Mouse (Mus musculus) embryonic facial prominence, embryonic 13.5 days (tissue): ENCODE measurements around the gene Ubac2. TPM values are rescaled to one million over a fixed set of nuclear protein-coding genes. Genes with fewer than 3 reads are reported as not detected.

Experiments
- ATAC-seq: fragments of 200-750 bp; cut with Nextera tagmentation; 2 replicates; pipeline ENCODE4 v1.8.0; 2017; ENCODE audit warnings: low read depth; ENCODE audit not compliant: insufficient number of reproducible peaks, insufficient read depth, low FRiP score, low TSS enrichment
- H3K27ac ChIP-seq: fragments of 300-500 bp; sonication (generic); 2 replicates; pipeline ENCODE4 v1.5.1; 2015; ENCODE audit warnings: moderate library complexity, mild to moderate bottlenecking, inconsistent platforms
- H3K27me3 ChIP-seq: fragments of 300-500 bp; sonication (generic); 2 replicates; pipeline ENCODE4 v1.6.1; 2015; ENCODE audit warnings: mild to moderate bottlenecking, inconsistent platforms
- H3K36me3 ChIP-seq: fragments of 300-500 bp; sonication (generic); 2 replicates; pipeline ENCODE4 v1.6.1; 2015; ENCODE audit warnings: mild to moderate bottlenecking, inconsistent platforms
- H3K4me1 ChIP-seq: fragments of 300-500 bp; sonication (generic); 2 replicates; pipeline ENCODE4 v1.6.1; 2015; ENCODE audit warnings: inconsistent platforms
- H3K4me2 ChIP-seq: fragments of 300-500 bp; sonication (generic); 2 replicates; pipeline ENCODE4 v1.6.1; 2015; ENCODE audit warnings: moderate library complexity, mild to moderate bottlenecking, inconsistent platforms
- H3K4me3 ChIP-seq: fragments of 300-500 bp; sonication (generic); 2 replicates; pipeline ENCODE4 v1.5.1; 2015; ENCODE audit warnings: mild to moderate bottlenecking, inconsistent platforms
- H3K9ac ChIP-seq: fragments of 300-500 bp; sonication (generic); 2 replicates; pipeline ENCODE4 v1.6.1; 2015; ENCODE audit warnings: mild to moderate bottlenecking, inconsistent platforms
- H3K9me3 ChIP-seq: fragments of 300-500 bp; sonication (generic); 2 replicates; pipeline ENCODE4 v1.6.1; 2016; ENCODE audit warnings: inconsistent platforms
- WGBS: fragments of 180-500 bp; shearing (Covaris S2); methylation state at CpG from one replicate; pipeline ENCODE4 v1.1.7; 2015; ENCODE audit warnings: mixed read lengths; 5-methylcytosine and 5-hydroxymethylcytosine counted together
- polyA plus RNA-seq: library from polyadenylated mRNA; unstranded; fragments of >200 nt; fragmentation: Nextera tagmentation; extraction: Ambion mirVana; gene quantifications from 2 replicates; pipeline ENCODE4 v1.2.1, GENCODE M21; 2015

Gene Ubac2
- polyA plus RNA-seq, 1 experiment from 2014 or later = 72.9 TPM

GRCm38 (mm10) chr14:122038874-122039647, 160.6 kb downstream of the Ubac2 start:
- Histone ChIP-seq H3K4me1 (no peaks in the 10 kb centered on the region), H3K27ac (no peak overlapping the region), H3K9ac (no peak overlapping the region), H3K9me3 (no peaks in the 10 kb centered on the region), H3K4me3 (no peak overlapping the region), H3K27me3 (no peaks in the 10 kb centered on the region), H3K4me2 (no peak overlapping the region), H3K36me3 (no peaks in the 10 kb centered on the region)
- ATAC-seq = no peak
- 85% methylated on average over 13 of the region's 13 CpGs for WGBS

GRCm38 (mm10) chr14:122041413-122041825, 163.0 kb downstream of the Ubac2 start:
- H3K4me1 ChIP-seq = no peaks in the 10 kb centered on the region
- ATAC-seq = no peak
- 83% methylated on average over 3 of the region's 3 CpGs for WGBS
- H3K9ac ChIP-seq = no peak overlapping the region
- H3K4me2 ChIP-seq = no peak overlapping the region
- H3K9me3 ChIP-seq = no peaks in the 10 kb centered on the region
- no peaks in the 10 kb centered on the region for H3K27me3 ChIP-seq
- H3K4me3 ChIP-seq = no peak overlapping the region
- H3K27ac ChIP-seq = no peak overlapping the region
- no peaks in the 10 kb centered on the region for H3K36me3 ChIP-seq

GRCm38 (mm10) chr14:122042142-122042694, 163.8 kb downstream of the Ubac2 start:
- no peak overlapping the region for H3K4me2 ChIP-seq
- no peaks in the 10 kb centered on the region for H3K9me3 ChIP-seq
- no peak for ATAC-seq
- H3K9ac ChIP-seq = no peak overlapping the region
- H3K4me3 ChIP-seq = no peak overlapping the region
- H3K36me3 ChIP-seq = no peaks in the 10 kb centered on the region
- H3K4me1 ChIP-seq = no peaks in the 10 kb centered on the region
- WGBS = 74% methylated on average over 8 of the region's 8 CpGs
- no peak overlapping the region for H3K27ac ChIP-seq
- H3K27me3 ChIP-seq = no peaks in the 10 kb centered on the region

GRCm38 (mm10) chr14:122047784-122048183, 169.4 kb downstream of the Ubac2 start:
- H3K4me2 ChIP-seq = no peak overlapping the region
- H3K4me3 ChIP-seq = no peak overlapping the region
- H3K9me3 ChIP-seq = no peaks in the 10 kb centered on the region
- no peaks in the 10 kb centered on the region for H3K27me3 ChIP-seq
- H3K4me1 ChIP-seq = no peaks in the 10 kb centered on the region
- no peak for ATAC-seq
- H3K9ac ChIP-seq = no peak overlapping the region
- WGBS = 89% methylated on average over 8 of the region's 8 CpGs
- H3K36me3 ChIP-seq = no peaks in the 10 kb centered on the region
- H3K27ac ChIP-seq = no peak overlapping the region

- ATAC-seq = no peak
- Histone ChIP-seq H3K9ac (no peak overlapping the region), H3K4me3 (no peak overlapping the region), H3K36me3 (no peaks in the 10 kb centered on the region), H3K27ac (no peak overlapping the region), H3K9me3 (no peaks in the 10 kb centered on the region), H3K4me1 (no peaks in the 10 kb centered on the region; the same call in 1 of the 2 replicates), H3K27me3 (no peaks in the 10 kb centered on the region), H3K4me2 (no peak overlapping the region)
- 84% methylated on average over 9 of the region's 9 CpGs for WGBS
These were observed 170.4 kb downstream of the Ubac2 start for GRCm38 (mm10) chr14:122048816-122049215.

GRCm38 (mm10) chr14:122052896-122053635, 174.6 kb downstream of the Ubac2 start:
- H3K27me3 ChIP-seq = no peaks in the 10 kb centered on the region
- H3K4me1 ChIP-seq = no peaks in the 10 kb centered on the region; the same call in 1 of the 2 replicates

GRCm38 (mm10) chr14:122056871-122057270, 178.5 kb downstream of the Ubac2 start:
- H3K36me3 ChIP-seq = no peaks in the 10 kb centered on the region
- no peak overlapping the region for H3K4me3 ChIP-seq
- H3K4me2 ChIP-seq = no peak overlapping the region
- 65% methylated on average over 6 of the region's 6 CpGs for WGBS
- no peak overlapping the region for H3K27ac ChIP-seq
- no peak for ATAC-seq
- H3K9me3 ChIP-seq = no peaks in the 10 kb centered on the region
- no peak overlapping the region for H3K9ac ChIP-seq
- no peaks in the 10 kb centered on the region for H3K27me3 ChIP-seq
- H3K4me1 ChIP-seq = no peaks in the 10 kb centered on the region; the same call in 1 of the 2 replicates

More at GRCm38 (mm10) chr14:122052896-122053635, 174.6 kb downstream of the Ubac2 start:
- no peak overlapping the region for H3K4me2 ChIP-seq
- no peak overlapping the region for H3K9ac ChIP-seq
- ATAC-seq = no peak
- H3K4me3 ChIP-seq = no peak overlapping the region
- no peaks in the 10 kb centered on the region for H3K9me3 ChIP-seq
- H3K36me3 ChIP-seq = no peaks in the 10 kb centered on the region
- 82% methylated on average over 9 of the region's 9 CpGs for WGBS
- no peak overlapping the region for H3K27ac ChIP-seq

- H3K36me3 ChIP-seq = no peaks in the 10 kb centered on the region
- no peaks in the 10 kb centered on the region for H3K27me3 ChIP-seq
- no peak for ATAC-seq
- H3K9me3 ChIP-seq = no peaks in the 10 kb centered on the region
- H3K4me2 ChIP-seq = no peak overlapping the region
- 37% methylated on average over 2 of the region's 2 CpGs for WGBS
- H3K4me1 ChIP-seq = no peaks in the 10 kb centered on the region; the same call in 1 of the 2 replicates
- no peak overlapping the region for H3K9ac ChIP-seq
- H3K4me3 ChIP-seq = no peak overlapping the region
- H3K27ac ChIP-seq = no peak overlapping the region
These were observed 179.5 kb downstream of the Ubac2 start for GRCm38 (mm10) chr14:122057941-122058346.

- Histone ChIP-seq H3K4me1 (no peaks in the 10 kb centered on the region), H3K36me3 (no peaks in the 10 kb centered on the region), H3K27ac (no peak overlapping the region), H3K9ac (no peak overlapping the region), H3K27me3 (no peaks in the 10 kb centered on the region), H3K9me3 (no peaks in the 10 kb centered on the region), H3K4me3 (no peak overlapping the region), H3K4me2 (no peak overlapping the region)
- ATAC-seq = no peak
- 7% methylated on average over 3 of the region's 3 CpGs for WGBS
These were observed 182.2 kb downstream of the Ubac2 start for GRCm38 (mm10) chr14:122060642-122061041.

GRCm38 (mm10) chr14:122061376-122061775, 183.0 kb downstream of the Ubac2 start:
- no peak for ATAC-seq
- H3K36me3 ChIP-seq = no peaks in the 10 kb centered on the region
- H3K4me2 ChIP-seq = no peak overlapping the region
- no peaks in the 10 kb centered on the region for H3K9me3 ChIP-seq
- no peak overlapping the region for H3K27ac ChIP-seq
- WGBS = 90% methylated on average over 6 of the region's 6 CpGs
- no peaks in the 10 kb centered on the region for H3K27me3 ChIP-seq
- no peak overlapping the region for H3K4me3 ChIP-seq
- no peaks in the 10 kb centered on the region for H3K4me1 ChIP-seq
- H3K9ac ChIP-seq = no peak overlapping the region

- Histone ChIP-seq H3K4me1 (no peaks in the 10 kb centered on the region), H3K4me2 (no peak overlapping the region), H3K36me3 (no peaks in the 10 kb centered on the region), H3K27me3 (no peaks in the 10 kb centered on the region), H3K4me3 (no peak overlapping the region), H3K9ac (no peak overlapping the region), H3K27ac (no peak overlapping the region), H3K9me3 (no peaks in the 10 kb centered on the region)
- ATAC-seq = no peak
- WGBS = 80% methylated on average over 10 of the region's 10 CpGs
These were observed 184.1 kb downstream of the Ubac2 start for GRCm38 (mm10) chr14:122062411-122063090.
